ENCODE assay signal across 8 mouse cellular contexts in the genomic region with DNA sequence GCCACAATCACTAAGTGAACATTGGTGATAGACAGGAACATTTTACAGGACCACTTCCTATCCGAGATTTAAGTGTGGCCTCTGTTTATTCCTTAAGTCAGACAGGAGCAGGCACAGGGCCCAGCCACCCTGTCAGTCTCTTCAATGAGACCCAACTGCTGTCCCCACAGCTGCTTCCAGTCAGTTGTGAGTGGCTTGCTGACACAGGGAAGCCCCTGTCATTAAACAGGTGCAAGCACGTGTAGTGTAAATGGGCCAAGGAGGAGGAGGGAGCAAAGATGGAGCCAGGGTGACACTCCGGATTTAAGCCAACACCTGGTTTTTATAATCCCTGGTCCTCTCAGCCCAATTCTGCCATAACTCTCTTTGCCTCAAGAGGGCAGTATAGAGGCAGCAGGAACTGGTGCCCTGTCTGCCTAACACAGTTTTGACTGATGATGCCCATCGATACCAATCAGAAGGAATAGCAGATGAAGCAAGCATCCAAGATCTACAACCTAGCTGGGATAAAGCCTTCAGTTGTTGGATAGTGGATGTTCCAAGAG. TPM values are rescaled to one million over a fixed set of nuclear protein-coding genes. Genes with fewer than 3 reads are reported as not detected.
DNase-seq lines count a peak whose midpoint lies in the region; ATAC-seq lines count a peak whose summit lies in the region.

No protein-coding gene starts in this region.

- intact Hi-C loops in gastrocnemius, postnatal 14 days (cut with DNase I; ENCODE audit: low total_unique reads): no loop called here

- DNase-seq in gastrocnemius, postnatal 14 days: peak; percentile 24
- DNase-seq in gastrocnemius, postnatal 25 days: no peak
- peak; percentile 52 for DNase-seq in right cerebral cortex, postnatal 25 days
- no peak for DNase-seq in right cerebral cortex, postnatal 36 days (ENCODE audit: low spot score in 2 of 2)
- peak; percentile 78 to 79 for DNase-seq in cerebellum, postnatal 14 days
- DNase-seq in kidney, postnatal 14 days: peak; percentile 65
- DNase-seq in lung, postnatal 36 days: peak; percentile 68

- ATAC-seq in erythroid progenitor cell, adult 5-6 weeks (replicated peaks; ENCODE audit: low FRiP score, poor library complexity, severe bottlenecking): no peak

RNA-seq across cellular contexts. Expression of gene Myo18b, which starts 19.2 kb away (rescaled TPM):
- total RNA-seq in gastrocnemius, postnatal 14 days (2021): 100 to 1,000 TPM; 409 to 424 TPM
- 100 to 1,000 TPM; 437 to 535 TPM for total RNA-seq in gastrocnemius, postnatal 25 days (2021)
- 1.3 TPM in 1 of 2 replicates, not detected in the other for total RNA-seq in erythroid progenitor cell, adult 5-6 weeks (2015; ENCODE audit: low replicate concordance)
- total RNA-seq in erythroid progenitor cell, adult 5-6 weeks (2017; ENCODE audit: low replicate concordance): 0.08 and 0.26 TPM in 2 replicates

Comparison
In these comparisons a context has a peak if more than half of its experiments do, and no peak if none do; other contexts are left out.
1. DNase-seq: peak in gastrocnemius, postnatal 14 days (single experiment), right cerebral cortex, postnatal 25 days (single experiment), cerebellum, postnatal 14 days (2 of 2), kidney, postnatal 14 days (single experiment) and lung, postnatal 36 days (single experiment); none in gastrocnemius, postnatal 25 days (single experiment) and right cerebral cortex, postnatal 36 days (0 of 2).
2. RNA of gene Myo18b, which starts 19.2 kb away (total RNA-seq): 437 to 535 TPM in gastrocnemius, postnatal 25 days and 409 to 424 TPM in gastrocnemius, postnatal 14 days; 0.08 to 1.3 TPM in erythroid progenitor cell, adult 5-6 weeks; every median in the first group is over 100 times any median in the second.